Mouse (Mus musculus) liver, embryonic 14.5 days (tissue): Measurements from ENCODE around the gene Zbtb38. TPM values are rescaled to one million over a fixed set of nuclear protein-coding genes. Genes with fewer than 3 reads are reported as not detected.

ENCODE experiments used
- ATAC-seq: fragments of 200-750 bp; cut with Nextera tagmentation; 2 replicates; pipeline ENCODE4 v1.8.0; 2017; ENCODE audit warnings: moderate number of reproducible peaks, mild to moderate bottlenecking, moderate library complexity; ENCODE audit not compliant: insufficient read depth
- DNase-seq, 3 experiments: peaks; one replicate each; pipeline ENCODE4 v3.0.0-alpha.2; 2012 to 2013; ENCODE audit warnings: low read depth in 3 of 3, low spot score in 3 of 3
- H3K27ac ChIP-seq: fragments of 300-500 bp; sonication (generic); 2 replicates; pipeline ENCODE4 v1.5.1; 2014; ENCODE audit warnings: moderate library complexity, mild to moderate bottlenecking, control low read depth, inconsistent platforms
- H3K27me3 ChIP-seq: fragments of 300-500 bp; sonication (generic); 2 replicates; pipeline ENCODE4 v1.6.1; 2014; ENCODE audit warnings: mild to moderate bottlenecking, low read length, moderate library complexity; ENCODE audit not compliant: control insufficient read depth, insufficient read depth
- H3K36me3 ChIP-seq: fragments of 300-500 bp; sonication (generic); replicated peaks from 2 replicates; pipeline ENCODE4 v1.6.1; 2014; ENCODE audit warnings: low read depth; ENCODE audit not compliant: control insufficient read depth, insufficient read depth
- H3K4me1 ChIP-seq, 2 experiments: fragments of 200-500 bp in 1 of 2; fragments of 300-500 bp in 1 of 2; sonication (generic) in 1 of 2; replicated peaks; 2 replicates each; pipeline ENCODE4 v1.6.1; 2012 to 2014; ENCODE audit warnings: antibody characterized with exemption in 1 of 2, inconsistent platforms in 1 of 2, low read length in 1 of 2; ENCODE audit not compliant: control insufficient read depth in 2 of 2, insufficient read depth in 2 of 2
- H3K4me2 ChIP-seq: fragments of 300-500 bp; sonication (generic); 2 replicates; pipeline ENCODE4 v1.6.1; 2014; ENCODE audit warnings: low read depth, mild to moderate bottlenecking, control low read depth, moderate library complexity
- H3K4me3 ChIP-seq, 2 experiments: fragments of 200-500 bp in 1 of 2; fragments of 300-500 bp in 1 of 2; sonication (generic) in 1 of 2; 2 replicates each; pipeline ENCODE4 v1.5.1; 2012 to 2014; ENCODE audit warnings: low read depth in 2 of 2, low read length in 2 of 2, mild to moderate bottlenecking in 2 of 2, control low read depth in 1 of 2, inconsistent platforms in 1 of 2, moderate library complexity in 1 of 2; ENCODE audit not compliant: insufficient read depth in 1 of 2
- H3K9ac ChIP-seq: fragments of 300-500 bp; sonication (generic); replicated peaks from 2 replicates; pipeline ENCODE4 v1.6.1; 2014; ENCODE audit warnings: mild to moderate bottlenecking, control low read depth, moderate library complexity
- H3K9me3 ChIP-seq: fragments of 300-500 bp; sonication (generic); 2 replicates; pipeline ENCODE4 v1.6.1; 2016; ENCODE audit warnings: low read length, mixed read lengths; ENCODE audit not compliant: control insufficient read depth
- CTCF ChIP-seq: IDR thresholded peaks from 2 replicates; pipeline ENCODE4 v1.5.1; 2016; ENCODE audit warnings: antibody characterized with exemption, low read depth, control low read depth
- EP300 ChIP-seq: IDR thresholded peaks from 2 replicates; pipeline ENCODE4 v1.6.1; 2016; ENCODE audit warnings: antibody characterized with exemption, low read depth
- WGBS: fragments of 180-500 bp; shearing (Covaris S2); extraction: QIAGEN DNeasy Blood & Tissue Kit; methylation state at CpG from one replicate; pipeline ENCODE4 v1.1.7; 2014; ENCODE audit not compliant: insufficient replicate concordance; 5-methylcytosine and 5-hydroxymethylcytosine counted together
- polyA plus RNA-seq, 2 experiments: library from polyadenylated mRNA; depleted of rRNA in 1 of 2; stranded (reverse) in 1 of 2; unstranded in 1 of 2; fragments of >200 nt; fragmentation: Nextera tagmentation in 1 of 2; extraction: Ambion mirVana in 1 of 2; gene quantifications; 2 replicates each; pipeline versions ENCODE4 v1.2.1 to v1.2.3; 2012 to 2014

Gene Zbtb38
- polyA plus RNA-seq, 2 experiments = 0.65 to 4.5 TPM

- DNase-seq (no peak), ATAC-seq (no peak)
- TF ChIP-seq CTCF (no peak), EP300 (no peak)
- Histone ChIP-seq H3K27me3 (no peaks in the 10 kb centered on the region), H3K4me1 (peaks cover 0 to 12% of the 10 kb centered on the region in 2 experiments; a peak in 1 of 4 replicates), H3K27ac (no peak overlapping the region), H3K4me3 (no peak overlapping the region), H3K9ac (no peak overlapping the region), H3K9me3 (no peaks in the 10 kb centered on the region), H3K36me3 (no peaks in the 10 kb centered on the region), H3K4me2 (no peak overlapping the region)
- WGBS = 79% methylated on average over 7 of the region's 7 CpGs
These were observed 113.2 kb downstream of the Zbtb38 start for GRCm38 (mm10) chr9:96639451-96639850.

- Histone ChIP-seq H3K27ac (no peak overlapping the region), H3K9me3 (no peaks in the 10 kb centered on the region), H3K4me1 (peaks cover 0 to 12% of the 10 kb centered on the region in 2 experiments; a peak in 1 of 4 replicates), H3K36me3 (no peaks in the 10 kb centered on the region), H3K4me3 (no peak overlapping the region), H3K9ac (no peak overlapping the region), H3K4me2 (no peak overlapping the region), H3K27me3 (no peaks in the 10 kb centered on the region)
- 46% methylated on average over 7 of the region's 7 CpGs for WGBS
- no peak for DNase-seq
- no peak for ATAC-seq
- no peak for TF ChIP-seq EP300
- no peak for TF ChIP-seq CTCF
These were observed 114.1 kb downstream of the Zbtb38 start for GRCm38 (mm10) chr9:96638508-96638907.

GRCm38 (mm10) chr9:96637157-96637548, 115.5 kb downstream of the Zbtb38 start:
- WGBS = 17% methylated on average over 7 of the region's 7 CpGs
- no peak for TF ChIP-seq CTCF
- ATAC-seq (no peak), DNase-seq (no peak)
- Histone ChIP-seq H3K4me1 (peaks cover 0 to 15% of the 10 kb centered on the region in 2 experiments; a peak in 3 of 4 replicates), H3K9me3 (no peaks in the 10 kb centered on the region), H3K27ac (no peak overlapping the region), H3K36me3 (no peaks in the 10 kb centered on the region), H3K9ac (no peak overlapping the region), H3K27me3 (peaks cover 6% of the 10 kb centered on the region), H3K4me3 (no peak overlapping the region), H3K4me2 (no peak overlapping the region)

GRCm38 (mm10) chr9:96636423-96637156, 116.0 kb downstream of the Zbtb38 start:
- Histone ChIP-seq H3K4me3 (no peak overlapping the region), H3K9ac (no peak overlapping the region), H3K9me3 (no peaks in the 10 kb centered on the region), H3K4me2 (no peak overlapping the region), H3K27me3 (peaks cover 12% of the 10 kb centered on the region), H3K36me3 (no peaks in the 10 kb centered on the region), H3K27ac (no peak overlapping the region), H3K4me1 (peaks cover 3 to 20% of the 10 kb centered on the region in 2 experiments)
- 7% methylated on average over 9 of the region's 9 CpGs for WGBS
- TF ChIP-seq EP300 (no peak), CTCF (no peak)
- DNase-seq (no peak), ATAC-seq (no peak)

GRCm38 (mm10) chr9:96635899-96636298, 116.7 kb downstream of the Zbtb38 start:
- Histone ChIP-seq H3K9me3 (no peaks in the 10 kb centered on the region), H3K36me3 (no peaks in the 10 kb centered on the region), H3K4me2 (no peak overlapping the region), H3K27me3 (peaks cover 12% of the 10 kb centered on the region), H3K4me1 (peaks cover 3 to 21% of the 10 kb centered on the region in 2 experiments), H3K9ac (no peak overlapping the region), H3K4me3 (no peak overlapping the region), H3K27ac (no peak overlapping the region)
- no peak for ATAC-seq
- DNase-seq = no peak
- TF ChIP-seq CTCF (no peak), EP300 (no peak)
- 67% methylated on average over 3 of the region's 3 CpGs for WGBS
